Mouse (Mus musculus) brain, adult 2 months (tissue): ENCODE measurements at regions not wholly inside any gene's neighbourhood (a gene's known extent, or its start where the extent isn't known, plus 50 kb on each side); places are given as distances from the start of the nearest gene placed in this dataset.
"Not testable (repeated sequence)": the region's sequence is repeated elsewhere in the genome, so short reads cannot be mapped to it uniquely, and the experiment has no call there.

ENCODE experiments used
- DNase-seq: peaks from one replicate; pipeline ENCODE4 v3.0.0; 2011; ENCODE audit warnings: low read depth, low spot score

DNA sequence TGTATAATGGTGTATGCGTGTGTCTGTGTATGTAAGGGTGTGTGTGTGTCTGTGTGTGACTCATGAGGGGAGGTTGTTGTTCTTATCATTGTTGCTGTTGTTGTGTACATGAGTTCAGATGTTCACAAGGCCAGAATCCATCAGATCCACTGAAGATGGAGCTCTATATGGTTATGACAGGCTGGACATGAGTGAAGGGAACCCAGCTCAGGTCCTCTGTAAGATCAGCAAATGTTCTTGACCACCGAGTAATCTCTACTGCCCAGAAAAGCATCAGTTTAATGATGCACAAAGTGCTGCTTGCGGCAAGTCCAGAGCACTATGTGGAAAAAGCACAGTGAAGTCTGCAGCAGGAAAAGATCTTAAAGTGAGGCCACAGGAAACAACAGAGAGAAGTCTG, 77.5 kb downstream of the Gm15319 start:
- not testable (repeated sequence) for DNase-seq

DNA sequence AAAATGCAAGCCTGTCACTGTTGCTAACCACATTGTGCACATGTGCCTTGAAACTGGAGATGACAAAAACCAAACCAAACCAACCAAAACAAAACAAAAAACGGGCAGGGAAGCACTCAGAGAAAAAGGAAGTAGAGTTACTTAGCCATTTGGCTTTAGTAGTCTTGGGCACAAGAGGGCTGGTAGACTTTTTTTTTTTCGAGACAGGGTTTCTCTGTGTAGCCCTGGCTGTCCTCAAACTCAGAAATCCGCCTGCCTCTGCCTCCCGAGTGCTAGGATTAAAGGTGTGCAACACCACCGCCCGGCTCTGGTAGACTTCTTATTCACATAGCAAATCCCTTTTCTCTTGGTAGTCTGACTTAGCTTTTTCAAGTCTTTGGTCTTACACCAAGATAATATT, 78.2 kb downstream of the Gm15319 start:
- not testable (repeated sequence) for DNase-seq

DNA sequence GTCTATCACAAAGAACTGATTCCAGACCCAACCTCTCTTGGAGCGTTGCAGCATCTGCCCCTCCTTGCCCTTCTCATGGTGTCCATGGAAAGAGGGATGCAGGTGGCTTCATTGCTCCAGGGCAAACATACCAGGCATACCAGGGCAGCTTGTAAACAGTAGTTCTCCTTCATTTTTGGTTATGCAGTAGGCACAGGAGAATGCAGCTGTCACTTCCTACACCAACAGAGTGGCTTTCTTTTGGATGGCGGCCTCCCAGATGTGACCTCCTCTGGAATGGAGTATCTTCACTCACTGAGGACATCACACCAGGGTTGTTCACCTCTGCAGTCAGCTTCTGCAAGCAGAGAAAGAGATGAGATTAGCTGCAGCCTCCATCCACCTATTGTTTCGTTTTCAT, 79.9 kb downstream of the Gm15319 start:
- not testable (repeated sequence) for DNase-seq

DNA sequence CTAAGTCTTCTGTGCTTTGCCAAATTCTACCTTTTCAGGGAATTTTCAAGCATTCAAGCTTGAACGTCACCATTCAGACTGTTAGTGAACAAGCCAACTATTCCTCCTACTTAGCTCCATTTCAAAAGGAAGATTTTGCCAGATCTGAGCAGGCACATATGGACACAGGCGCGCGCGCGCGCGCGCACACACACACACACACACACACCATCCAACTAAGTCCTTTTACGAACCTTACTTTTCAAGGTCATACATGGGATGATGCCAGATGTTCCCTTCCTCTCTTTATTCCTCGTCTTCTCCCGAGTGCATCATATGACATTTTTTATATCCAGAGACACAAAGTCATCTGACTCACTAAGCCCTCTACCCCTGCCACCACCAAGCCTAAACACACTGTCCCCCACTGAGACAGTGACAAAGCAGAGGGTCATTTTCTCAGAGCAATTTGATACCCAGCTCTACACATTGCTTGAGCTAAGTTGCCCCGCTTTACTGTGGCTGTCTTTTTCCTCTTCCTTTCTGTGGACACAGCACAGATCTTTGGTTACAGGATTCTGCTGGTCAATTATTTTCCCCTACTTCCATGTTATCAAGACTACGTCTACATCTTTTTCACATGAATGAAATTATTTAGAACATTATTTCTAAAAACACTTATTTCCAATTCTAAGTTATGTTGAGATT, 81.7 kb downstream of the Gm15319 start:
- DNase-seq, result peak; percentile 5

DNA sequence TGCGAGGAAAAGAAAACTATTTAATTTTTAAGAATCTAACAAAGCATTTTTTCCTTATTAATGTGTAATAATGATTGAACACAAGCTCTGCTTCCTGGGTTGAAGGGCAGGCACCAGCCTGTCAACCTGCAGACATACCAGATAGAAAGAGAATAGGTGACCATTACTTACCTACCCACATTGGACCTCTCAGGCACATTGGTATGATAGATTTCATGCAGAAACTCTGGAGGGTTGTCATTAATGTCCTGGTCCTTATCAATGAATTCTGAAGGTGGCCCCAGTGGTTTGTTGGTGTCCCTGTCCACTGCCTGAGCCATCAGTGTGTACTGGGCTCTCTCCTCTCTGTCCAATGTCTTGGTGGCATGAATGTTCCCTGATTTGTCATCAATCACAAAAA, 85.3 kb downstream of the Gm15319 start:
- not testable (repeated sequence) for DNase-seq

DNA sequence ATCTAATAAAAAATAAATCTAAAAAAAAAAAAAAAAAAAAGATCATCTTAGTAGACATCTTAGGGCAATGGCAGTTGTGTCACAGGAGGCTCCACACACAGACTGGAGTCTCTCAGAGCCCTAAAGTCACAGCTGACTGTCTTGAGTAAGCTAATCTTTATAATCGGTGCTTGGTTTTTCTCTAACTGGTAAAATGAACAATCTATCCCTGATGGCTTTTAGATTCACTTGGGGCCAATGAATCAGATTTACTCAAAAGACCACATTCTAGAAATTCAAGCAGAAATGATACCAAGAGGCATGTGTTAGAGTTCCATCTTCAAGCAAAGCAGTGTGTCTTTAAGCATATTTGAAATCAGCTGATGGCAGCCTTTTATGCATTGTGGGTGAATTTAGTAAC, 86.3 kb downstream of the Gm15319 start:
- not testable (repeated sequence) for DNase-seq

DNA sequence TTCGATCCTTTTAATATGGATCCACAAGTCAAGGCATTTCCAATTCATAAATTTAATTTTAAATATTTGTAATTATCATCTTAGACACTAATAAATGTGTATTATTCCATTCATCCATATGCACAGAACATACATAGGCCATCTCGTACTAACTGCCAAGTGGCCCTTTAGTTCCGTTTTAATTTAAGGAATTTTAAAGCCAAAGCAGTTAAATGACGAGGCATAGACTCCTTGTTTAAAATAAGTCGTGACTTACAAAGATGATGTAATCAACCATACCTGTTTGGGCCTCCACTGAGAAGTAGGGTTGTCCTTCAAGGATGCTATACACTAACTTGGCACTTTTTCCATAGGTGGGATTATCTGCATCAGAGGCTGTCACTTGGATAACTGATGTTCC, 89.2 kb downstream of the Gm15319 start:
- not testable (repeated sequence) for DNase-seq

DNA sequence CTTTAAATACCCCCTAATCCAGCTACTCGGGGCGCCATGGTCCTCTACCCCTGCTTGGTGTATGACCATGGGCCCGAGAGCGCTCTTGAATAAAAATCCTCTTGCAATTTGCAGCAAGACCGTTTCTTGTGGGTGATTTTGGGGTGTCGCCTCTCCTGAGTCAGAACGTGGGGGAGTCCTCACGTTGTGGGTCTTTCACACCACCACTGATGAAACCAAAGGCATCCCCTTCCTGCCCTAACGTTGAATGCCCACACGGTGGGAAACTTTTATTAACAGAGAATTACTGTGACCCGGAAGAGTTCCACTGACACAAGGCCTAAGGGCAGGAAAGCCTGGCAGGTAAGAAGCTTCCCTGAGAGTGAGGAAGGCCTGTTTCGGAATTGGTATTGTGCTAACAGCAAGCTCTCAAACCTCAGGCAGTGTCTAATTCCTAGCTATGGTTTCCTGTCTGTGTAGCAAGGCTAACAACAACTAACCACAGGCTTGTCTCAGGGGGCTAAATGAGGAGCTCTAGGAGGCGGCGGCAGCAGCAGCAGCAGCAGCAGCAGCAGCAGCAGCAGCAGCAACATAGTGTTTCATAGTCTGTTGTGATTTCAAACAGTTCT, 95.4 kb downstream of the Gm15319 start:
- DNase-seq, result not testable (repeated sequence)

DNA sequence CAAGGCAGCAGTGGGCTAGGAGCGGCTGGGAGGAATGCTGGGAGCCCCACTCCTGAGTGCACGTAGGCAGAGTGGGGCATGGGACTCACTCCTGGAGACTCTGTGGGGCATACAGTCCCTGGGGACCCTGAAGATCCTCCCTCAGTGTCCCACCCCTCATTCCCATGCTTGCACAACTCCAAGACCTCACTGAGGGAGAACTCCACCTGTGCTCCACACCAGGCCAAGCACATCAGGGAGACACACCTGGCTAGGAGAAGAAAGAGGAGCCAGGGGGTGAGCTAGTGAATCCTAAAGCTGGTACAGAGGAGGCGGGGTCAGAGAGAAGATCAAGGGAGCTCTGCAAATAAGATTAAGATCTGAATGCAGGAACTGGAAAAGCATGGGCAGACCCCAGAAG, 96.2 kb downstream of the Gm15319 start:
- DNase-seq, result not testable (repeated sequence)

DNA sequence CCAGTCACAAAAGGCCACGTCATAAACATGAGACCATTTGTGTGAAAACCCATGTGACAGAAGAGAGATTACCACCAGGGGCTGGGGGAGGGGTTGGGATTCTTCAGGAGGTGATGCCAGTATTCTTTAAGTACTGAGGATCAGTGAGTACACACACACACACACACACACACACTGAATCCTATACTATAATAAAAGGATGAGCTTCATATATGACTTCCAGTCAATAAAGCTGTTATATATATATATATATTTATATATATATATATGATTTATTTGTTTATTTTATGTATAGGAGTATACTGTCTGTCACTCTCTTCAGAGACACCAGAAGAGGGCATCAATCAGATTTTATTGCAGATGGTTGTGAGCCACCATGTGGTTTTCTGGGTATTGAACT, 98.4 kb downstream of the Gm15319 start:
- not testable (repeated sequence) for DNase-seq

DNA sequence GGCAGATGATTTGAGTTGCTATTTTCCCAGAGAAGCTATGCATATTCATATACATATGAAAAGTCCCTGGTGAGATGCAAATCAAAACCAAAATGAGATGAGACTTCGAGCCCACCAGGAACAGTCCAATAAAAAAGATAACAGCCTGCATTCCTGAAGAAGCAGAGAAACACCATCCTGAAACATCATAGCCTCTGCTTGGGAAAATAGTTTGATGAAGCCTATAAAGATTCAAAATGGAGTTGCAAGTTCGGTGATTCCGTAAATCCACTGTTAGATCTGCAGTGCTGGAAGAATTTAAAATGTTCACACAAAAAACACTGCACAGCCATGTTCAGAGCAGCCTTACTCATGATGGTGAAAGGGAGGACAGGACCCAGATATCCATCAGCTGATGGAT, 98.9 kb downstream of the Gm15319 start:
- not testable (repeated sequence) for DNase-seq

DNA sequence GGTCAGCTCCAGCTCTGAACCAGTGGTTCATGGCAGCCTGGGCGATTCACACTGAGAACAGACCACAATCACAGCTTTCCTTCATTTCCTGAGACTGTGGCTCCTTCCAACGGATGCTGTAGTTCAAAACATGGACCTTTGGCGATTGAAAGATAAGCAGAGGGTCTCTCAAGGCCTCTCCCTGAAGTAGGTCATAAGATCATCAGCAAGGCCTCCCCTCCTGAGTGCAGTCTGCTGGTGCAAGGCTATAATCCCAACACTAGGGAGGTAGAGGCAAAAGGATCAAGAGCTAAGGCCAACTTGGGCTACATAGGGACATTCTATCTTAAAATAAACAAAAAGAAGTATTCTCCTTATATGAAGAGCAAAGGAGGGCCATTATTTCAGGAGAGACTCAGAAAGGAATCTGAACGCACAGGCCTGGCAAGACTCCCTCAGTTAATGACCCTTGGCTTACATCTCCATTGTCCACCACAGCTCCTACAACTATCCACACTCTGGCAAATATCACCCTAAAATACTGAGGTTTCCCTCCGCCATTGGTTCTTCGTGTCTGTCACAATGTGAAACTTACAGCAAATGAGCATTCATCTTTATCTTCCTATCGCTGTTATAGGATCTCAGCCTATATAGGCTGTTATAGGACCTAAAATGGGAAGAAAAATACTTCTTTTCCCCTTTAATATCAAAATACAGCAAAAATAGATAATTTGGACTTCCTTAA, 100.0 kb downstream of the Gm15319 start:
- not testable (repeated sequence) for DNase-seq

DNA sequence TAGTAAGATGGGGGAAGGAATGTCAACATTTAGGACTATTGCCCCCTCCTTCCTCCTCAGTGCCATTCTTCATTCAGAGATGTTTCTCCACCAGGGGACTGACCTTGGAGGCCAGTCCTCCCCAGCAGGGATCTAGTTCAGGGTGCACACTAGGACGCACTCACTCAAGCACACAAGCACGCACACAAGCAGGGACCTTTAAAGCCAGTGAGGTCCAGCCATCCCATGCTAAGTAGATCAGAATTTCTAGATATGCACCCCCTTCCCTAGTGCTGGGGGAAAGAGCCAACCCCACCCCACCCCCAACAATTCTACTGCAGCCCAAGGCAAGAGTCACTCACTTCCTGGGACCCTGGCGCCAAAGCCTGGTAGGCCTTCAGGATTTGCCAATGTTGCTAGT, 100.8 kb downstream of the Gm15319 start:
- not testable (repeated sequence) for DNase-seq

DNA sequence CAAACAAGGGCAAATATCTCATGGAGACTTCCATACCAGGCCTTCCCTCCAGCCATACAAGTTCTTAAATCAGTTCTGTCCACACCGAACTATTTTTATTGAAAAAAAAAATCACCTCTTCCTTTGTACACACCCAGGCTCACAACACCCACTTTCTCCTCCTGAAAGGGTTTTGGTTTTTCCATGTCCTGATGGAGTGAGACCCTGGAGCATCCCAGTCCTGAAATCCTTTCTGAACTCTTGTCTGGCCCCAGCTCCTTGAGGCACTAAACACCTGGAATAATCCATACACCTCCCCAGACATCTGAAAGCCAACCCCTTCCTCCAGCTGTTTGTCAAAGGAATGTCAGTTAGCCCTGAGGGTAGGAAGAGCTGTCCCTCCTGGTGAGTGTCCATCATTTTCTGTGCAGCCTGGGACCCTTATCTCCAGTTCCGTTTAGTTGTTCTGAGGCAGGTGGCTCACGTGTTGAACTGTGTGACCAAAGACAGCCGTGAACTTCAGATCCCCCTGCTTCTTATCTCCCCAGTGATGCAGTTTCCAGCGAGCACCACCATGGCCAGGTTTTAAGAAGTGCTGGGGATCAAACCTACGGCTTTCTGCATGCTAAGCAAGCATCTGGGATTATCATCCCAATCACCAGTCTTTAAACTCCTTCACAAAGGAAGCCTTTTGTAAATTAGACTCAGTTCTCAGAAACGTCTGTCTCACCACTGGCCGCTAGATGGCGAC, 101.4 kb downstream of the Gm15319 start:
- not testable (repeated sequence) for DNase-seq

DNA sequence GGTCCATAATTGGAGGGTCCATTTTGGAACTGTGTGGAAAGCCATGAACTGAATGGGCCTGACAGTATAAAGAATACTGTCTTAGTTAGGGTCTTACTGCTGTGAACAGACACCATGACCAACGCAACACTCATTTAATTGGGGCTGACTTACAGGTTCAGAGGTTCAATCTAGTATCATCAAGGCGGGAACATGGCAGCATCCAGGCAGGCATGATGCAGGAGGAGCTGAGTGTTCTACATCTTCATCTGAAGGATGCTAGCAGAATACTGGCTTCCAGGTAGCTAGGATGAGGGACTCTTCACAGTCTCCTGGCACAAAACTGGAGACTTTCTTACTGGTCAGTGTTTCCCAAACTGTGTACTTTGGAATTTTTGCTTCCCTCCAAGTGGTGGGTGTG, 102.0 kb downstream of the Gm15319 start:
- DNase-seq, result not testable (repeated sequence)

DNA sequence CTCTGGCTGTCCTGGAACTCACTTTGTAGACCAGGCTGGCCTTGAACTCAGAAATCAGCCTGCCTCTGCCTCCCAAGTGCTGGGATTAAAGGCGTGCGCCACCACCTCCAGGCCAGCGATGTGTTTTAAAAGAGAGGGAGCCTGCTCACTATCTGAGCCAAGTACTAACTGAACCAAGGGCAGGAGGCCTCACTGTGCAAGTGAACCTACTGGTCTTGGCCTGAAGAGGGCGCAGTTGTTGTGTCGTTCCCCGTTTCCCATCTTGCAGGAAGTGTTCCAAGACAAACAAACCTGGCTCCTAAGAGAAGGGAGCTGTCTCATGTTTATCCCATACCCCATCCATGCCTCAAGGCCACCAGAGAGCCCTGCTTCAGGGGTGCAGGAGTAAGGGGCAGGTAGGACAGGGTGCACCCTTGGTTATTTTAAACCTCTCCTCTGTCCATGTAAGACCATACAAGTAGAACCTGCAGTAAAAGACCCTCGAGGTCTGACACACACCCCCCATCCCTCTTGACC, 102.8 kb downstream of the Gm15319 start:
- not testable (repeated sequence) for DNase-seq

DNA sequence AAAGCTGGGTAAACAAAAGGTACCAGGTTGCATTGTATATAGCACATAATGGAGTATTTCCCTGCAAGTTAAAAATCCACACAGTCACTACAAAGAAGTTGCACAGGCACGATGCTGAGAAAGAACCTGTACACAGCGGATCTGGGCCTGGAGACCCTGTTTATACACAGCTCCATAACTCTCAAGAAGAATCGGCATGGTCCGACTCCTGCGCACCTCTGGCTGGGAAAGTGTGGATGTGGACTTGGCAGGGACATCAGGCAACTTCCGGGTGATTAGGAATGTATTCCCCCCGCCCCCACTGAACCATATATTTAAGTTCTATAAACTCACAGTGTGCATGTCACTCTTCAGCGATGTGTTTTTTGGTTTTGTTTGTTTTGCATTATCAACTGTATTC, 103.3 kb downstream of the Gm15319 start:
- not testable (repeated sequence) for DNase-seq
